Mouse (Mus musculus) G1E (cell line): ENCODE data around the gene Kdm4a.

Experiments
- CTCF ChIP-seq: IDR thresholded peaks from 2 replicates; pipeline ENCODE4 v1.5.1; 2012; ENCODE audit warnings: low read depth, low read length, inconsistent platforms, mixed read lengths
- POLR2AphosphoS5 ChIP-seq: IDR thresholded peaks from 2 replicates; pipeline ENCODE4 v1.6.1; 2012; ENCODE audit warnings: low read depth, low read length, inconsistent platforms; ENCODE audit not compliant: insufficient replicate concordance

GRCm38 (mm10) chr4:118135414-118135813 lies 44.4 kb downstream of the Kdm4a start:
- no peak for TF ChIP-seq CTCF
- no peak for TF ChIP-seq POLR2AphosphoS5
